Mouse (Mus musculus) T-cell, adult 2 months (primary cell): ENCODE results near the gene Edf1.
A peak's percentile ranks its signal among the peaks of the same experiment; 100 is the strongest.

ENCODE experiments used
- DNase-seq: peaks from one replicate; pipeline ENCODE4 v3.0.0; 2022; ENCODE audit warnings: low spot score

The Edf1 gene

DNA sequence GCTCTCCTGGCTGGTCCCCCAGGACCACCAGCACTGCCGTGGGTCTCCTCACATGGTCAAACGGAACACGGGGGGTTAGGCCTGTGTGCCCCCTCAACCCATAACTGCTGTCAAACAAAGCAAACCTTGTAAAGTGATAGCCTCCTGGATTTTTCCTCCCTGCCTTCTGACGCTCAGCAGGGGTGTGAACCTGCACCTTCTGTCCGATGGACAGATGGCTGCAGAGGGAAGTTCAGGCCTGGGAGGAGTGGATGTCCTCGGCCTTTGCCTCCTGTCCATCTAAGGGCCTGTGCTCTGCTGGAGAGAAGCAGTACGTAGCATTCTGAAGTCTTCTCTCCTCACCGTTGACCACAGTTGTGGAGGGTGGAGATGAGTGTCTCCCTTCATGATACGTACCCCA lies 4.3 kb downstream of the Edf1 start:
- DNase-seq, result no peak

- DNase-seq, result no peak
Observed at GRCm38 (mm10) chr2:25565741-25566140, 8.1 kb downstream of the Edf1 start.

GRCm38 (mm10) chr2:25566558-25566957 lies 8.9 kb downstream of the Edf1 start:
- DNase-seq, result no peak

DNA sequence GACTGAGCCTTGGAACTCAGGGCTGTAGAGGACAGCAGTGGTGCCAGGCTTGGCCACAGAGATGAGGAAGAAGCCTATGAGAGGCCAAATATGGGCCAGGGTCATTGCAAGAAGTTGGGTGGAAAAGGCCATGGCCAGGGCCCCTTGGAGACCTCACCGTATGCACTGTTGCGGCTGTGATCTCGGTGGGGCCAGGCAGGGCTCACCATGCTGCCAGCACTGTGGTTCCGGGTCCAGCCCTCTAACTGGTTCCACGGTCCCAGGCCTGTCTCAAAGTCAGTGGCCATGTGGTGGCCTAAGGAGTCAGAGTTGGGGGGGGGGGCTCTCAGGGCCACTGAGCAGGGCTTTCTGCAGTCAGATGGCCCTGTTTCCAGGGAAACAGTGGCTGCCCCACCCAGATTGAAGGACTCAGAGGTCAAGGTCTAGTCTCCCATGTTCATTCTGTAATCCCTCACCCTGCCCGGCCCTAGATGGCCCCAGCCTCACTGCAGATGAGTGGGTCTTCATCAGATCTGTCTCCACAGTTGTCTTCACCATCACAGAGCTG lies 10.9 kb downstream of the Edf1 start:
- no peak for DNase-seq

DNA sequence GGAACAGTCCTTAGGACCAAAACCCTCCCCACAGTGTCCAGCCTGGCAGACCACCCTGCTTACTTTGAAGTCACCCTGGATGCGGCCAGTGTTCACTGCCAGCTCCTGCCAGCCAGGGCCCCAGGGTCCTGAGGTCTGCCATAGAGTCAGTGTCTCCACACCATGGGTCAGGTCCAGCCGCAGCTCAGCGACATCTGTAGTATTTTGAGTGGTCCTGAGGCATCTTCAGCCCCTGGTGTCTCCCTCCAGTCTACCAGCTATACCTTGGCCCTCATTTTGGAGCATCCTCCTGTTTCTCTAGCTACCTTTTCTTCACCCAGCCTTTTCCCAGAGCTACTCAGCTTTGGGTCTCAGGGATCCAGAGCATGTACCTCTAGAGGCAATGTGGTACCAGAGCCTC lies 11.7 kb downstream of the Edf1 start:
- DNase-seq, result no peak

GRCm38 (mm10) chr2:25571221-25571620 lies 13.6 kb downstream of the Edf1 start:
- DNase-seq, result no peak

DNA sequence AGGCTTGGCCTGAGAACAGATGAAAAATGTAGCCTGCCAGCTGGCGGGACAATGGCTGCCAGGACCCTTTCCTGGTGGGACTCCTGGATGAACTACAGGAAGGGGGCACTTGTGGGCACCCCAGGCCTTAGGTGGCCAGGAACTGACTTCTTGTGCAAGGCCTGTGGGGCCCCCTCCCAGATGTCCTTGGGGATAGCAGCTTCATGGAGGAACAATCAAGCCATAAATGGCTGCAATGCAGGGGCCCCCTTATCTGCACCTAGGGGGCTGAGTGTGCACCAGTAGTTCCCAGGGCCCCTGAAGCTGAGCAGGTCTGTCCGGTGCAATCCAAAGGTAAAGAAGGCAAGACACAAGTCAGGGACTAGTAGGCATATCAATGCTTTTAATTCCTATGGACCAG lies 15.4 kb downstream of the Edf1 start:
- DNase-seq, result no peak

DNA sequence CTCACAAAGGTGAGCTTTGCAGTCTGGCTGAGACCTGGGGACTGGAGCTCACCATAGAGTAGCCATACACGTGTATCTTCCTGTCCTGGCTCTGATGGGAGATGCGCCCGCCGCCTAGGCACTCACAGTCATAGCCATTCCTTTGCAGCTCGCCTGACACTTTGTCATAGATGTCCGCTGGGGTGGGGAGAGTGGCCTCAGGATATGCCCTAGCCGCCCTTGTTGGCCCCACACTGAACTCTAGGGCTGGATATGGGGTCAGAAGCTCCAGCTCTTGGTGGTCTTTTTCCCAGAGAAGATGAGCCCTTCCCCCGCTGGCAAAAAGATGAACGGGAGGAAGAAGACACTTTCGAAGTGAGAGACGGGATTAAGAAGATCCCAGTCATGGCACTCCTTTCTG lies 16.5 kb downstream of the Edf1 start:
- no peak for DNase-seq

GRCm38 (mm10) chr2:25574579-25575431 lies 17.2 kb downstream of the Edf1 start, which contains the start of the genes Mamdc4 and Phpt1:
Gene Mamdc4, minus strand, starts transcription at chr2:25574845.
Gene Phpt1, minus strand, starts transcription at chr2:25575224.
- DNase-seq, result peak; percentile 94

DNA sequence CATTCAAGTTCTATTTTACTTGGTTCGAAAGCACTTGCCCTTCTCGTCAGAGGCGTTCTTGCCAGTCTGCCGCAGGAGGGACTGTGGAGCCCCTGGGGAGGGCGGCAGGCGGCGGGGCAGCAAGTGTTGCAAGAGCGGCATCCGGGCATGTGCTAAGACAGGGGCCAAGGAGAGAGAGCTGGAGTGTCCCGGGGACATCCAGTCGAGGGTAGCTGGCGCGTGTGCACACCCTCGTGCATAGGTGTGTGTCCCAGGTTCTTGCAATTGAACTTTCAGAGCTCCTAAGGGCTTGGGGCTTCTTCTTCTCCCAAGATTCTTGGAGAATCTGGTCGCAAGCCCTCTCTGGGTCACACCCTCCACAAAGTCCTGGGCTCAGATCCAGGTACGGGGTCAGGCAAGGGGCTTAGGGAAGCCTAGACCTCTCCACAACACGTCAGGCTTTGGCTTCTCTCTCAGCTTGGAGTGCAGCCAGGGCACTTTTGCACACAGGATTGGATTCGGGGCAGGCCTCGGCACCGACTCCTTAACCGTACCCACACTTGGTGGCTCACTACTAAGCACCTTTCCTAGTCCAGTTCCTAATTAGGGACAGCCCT lies 17.9 kb downstream of the Edf1 start:
- peak; percentile 26 for DNase-seq

GRCm38 (mm10) chr2:25576028-25576850 lies 18.6 kb downstream of the Edf1 start:
- DNase-seq, result no peak

GRCm38 (mm10) chr2:25576965-25577891 lies 19.6 kb downstream of the Edf1 start:
- DNase-seq, result peak; percentile 36

DNA sequence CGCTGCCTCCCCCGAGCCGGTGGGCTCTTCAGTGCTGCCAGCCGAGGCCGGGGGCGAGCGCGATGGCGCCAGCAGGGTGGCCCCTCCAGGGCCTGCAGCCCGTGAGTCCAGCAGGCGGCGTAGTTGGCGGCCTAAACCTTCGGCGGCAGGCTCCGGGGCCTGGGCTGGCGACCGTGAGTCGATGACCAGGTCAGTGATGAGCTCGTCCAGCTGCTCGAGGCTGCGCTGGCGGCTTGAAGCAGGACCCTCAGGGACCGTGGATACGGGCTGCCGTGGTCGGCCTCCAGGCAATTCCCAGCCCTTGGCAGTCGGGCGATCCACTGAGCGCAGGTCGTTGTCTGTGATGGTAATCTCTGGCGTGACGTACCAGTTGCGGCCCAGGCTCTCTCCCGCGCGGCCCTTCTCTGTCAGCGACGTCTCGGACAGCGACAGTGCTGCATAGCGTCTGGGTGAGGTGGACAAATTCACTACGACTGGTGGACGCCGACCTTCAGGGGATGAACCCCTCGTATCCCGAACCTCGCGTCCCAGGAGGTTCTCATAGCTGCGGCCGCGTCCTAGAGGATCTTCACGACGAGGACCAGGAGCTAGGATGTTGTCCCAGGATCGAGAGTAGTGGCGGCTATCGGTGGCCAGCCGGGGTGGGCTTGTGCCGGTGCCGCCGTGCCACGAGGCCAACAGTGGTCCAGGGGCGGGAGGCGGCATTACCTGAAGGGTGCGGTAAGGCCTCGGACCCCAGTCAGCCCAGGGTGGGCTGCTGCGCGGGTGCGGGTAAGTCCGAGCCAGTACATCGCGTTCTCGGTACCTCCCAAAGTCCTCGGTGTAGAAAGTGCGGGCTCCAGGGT lies 20.5 kb downstream of the Edf1 start:
- DNase-seq, result no peak

GRCm38 (mm10) chr2:25578796-25579736 lies 21.4 kb downstream of the Edf1 start:
- no peak for DNase-seq

DNA sequence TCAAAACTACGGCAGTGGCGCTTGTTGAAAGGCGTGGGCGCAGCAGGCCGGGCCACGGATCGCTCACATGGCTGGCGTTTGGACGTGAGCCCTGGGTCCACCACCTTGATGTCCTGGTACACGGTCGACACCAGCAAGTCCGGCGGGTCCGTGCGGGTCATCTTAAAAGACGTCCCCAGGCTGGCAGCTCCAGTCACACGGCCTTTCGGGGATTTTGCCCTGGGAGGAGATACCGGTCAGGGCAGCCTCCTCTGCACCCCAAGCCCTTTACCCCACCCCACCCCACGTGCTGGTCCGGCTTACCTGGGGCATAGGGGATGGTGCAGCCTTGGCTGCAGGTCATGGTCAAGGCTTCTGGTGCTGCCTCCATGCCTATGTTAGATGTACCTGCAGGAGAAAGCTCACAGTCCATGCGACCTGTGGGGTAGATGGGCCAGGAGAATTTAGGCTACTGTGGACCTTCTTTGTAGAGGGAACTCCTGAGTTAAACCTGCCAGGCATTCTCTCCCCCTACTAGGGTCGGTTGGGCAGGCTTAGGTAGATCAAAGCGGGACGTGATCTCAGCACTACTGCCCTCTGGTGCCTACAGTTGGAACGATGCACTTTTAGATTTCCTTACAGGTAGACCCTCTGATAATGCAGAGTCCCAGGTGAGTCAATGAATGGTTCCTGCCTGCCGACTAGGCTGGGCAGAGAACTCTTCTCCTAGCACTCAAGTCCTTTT lies 22.3 kb downstream of the Edf1 start:
- DNase-seq, result peak; percentile 66

DNA sequence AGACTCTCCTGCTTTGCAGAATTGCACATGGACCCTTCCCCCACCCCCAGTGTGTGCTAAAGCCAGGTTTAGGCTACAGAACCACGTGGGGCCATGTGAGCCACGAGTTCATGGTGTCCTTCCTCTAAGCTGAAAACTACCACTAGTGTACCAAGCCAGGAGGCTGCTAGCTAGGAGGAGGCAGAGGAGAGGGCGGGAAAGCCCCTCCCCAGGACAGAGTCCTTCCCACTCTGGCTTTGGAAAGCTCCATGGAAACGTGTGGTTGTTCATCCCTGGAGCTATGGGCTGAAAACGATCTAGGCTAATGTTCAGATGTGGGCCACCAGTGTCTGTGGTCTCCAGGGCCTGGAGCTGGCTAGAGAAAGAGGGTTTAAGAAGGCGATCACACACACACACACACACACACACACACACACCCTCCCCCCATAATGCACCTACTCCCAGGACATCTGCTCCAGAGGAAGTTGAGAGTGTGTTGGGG lies 23.0 kb downstream of the Edf1 start:
- no peak for DNase-seq

- DNase-seq, result peak; percentile 74
Observed at GRCm38 (mm10) chr2:25581294-25581864, 23.7 kb downstream of the Edf1 start, which contains the start of gene Ajm1. Gene Ajm1, minus strand, starts transcription at chr2:25581757.

DNA sequence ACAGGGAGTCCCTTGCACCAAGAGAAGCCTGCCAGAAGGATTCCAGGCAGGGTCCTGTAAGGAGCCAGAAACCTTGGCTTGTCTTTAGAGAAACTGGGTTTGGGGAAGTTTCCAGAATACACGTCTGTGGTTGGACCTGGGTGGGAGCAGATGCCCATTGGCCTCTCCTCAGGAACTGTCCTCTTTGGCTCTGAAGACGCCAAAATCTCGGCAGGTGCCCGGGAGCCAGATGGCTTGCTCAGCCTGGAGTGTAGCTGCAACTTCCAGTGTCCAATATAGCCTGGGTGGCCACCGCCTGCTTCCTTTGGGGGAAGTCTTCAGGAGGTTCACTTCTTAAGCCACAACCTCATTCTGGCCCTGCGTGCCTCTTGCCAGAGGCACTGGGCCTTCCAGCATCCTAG lies 24.3 kb downstream of the Edf1 start:
- DNase-seq, result no peak
